In genomic region chr9:65681634-65681940, GRCm38 (mm10) we compare ENCODE assay signal across 21 mouse cellular contexts. TPM values are rescaled to one million over a fixed set of nuclear protein-coding genes. Genes with fewer than 3 reads are reported as not detected.
DNase-seq lines count a peak whose midpoint lies in the region; ATAC-seq lines count a peak whose summit lies in the region.
"Had no signal": no experiment of that assay in that cellular context is flagged by ENCODE, and none has a peak within 500 bp of the region (broad histone marks: within the 10 kb centered on the region; RNA-seq: fewer than 3 reads in every experiment).

No protein-coding gene starts in this region.

- no peak for ATAC-seq in hindbrain, embryonic 13.5 days (ENCODE audit: low FRiP score)
- no peak for ATAC-seq in lung, embryonic 15.5 days (ENCODE audit: borderline replicate concordance, extremely low read depth, low FRiP score, low TSS enrichment)
- ATAC-seq: forebrain, embryonic 13.5 days; liver, postnatal 0 days; midbrain, embryonic 15.5 days had no signal

- no peak overlapping the region for H3K4me3 ChIP-seq in hindbrain, embryonic 13.5 days
- H3K4me3 ChIP-seq in hindbrain, embryonic 10.5 days = no peak overlapping the region
- no peak overlapping the region for H3K4me3 ChIP-seq in lung, embryonic 15.5 days
- H3K4me3 ChIP-seq: embryonic facial prominence, embryonic 10.5 days; forebrain, embryonic 13.5 days; megakaryocyte, embryonic 14.5 days; midbrain, embryonic 15.5 days had no signal

- H3K4me1 ChIP-seq in hindbrain, embryonic 13.5 days (replicated peaks) = peaks cover 72% of the 10 kb centered on the region
- peaks cover 38% of the 10 kb centered on the region for H3K4me1 ChIP-seq in hindbrain, embryonic 10.5 days (replicated peaks)
- H3K4me1 ChIP-seq in lung, embryonic 15.5 days = peaks cover 53% of the 10 kb centered on the region

- H3K9me3 ChIP-seq in hindbrain, embryonic 13.5 days = no peaks in the 10 kb centered on the region
- H3K9me3 ChIP-seq in hindbrain, embryonic 10.5 days = no peaks in the 10 kb centered on the region
- H3K9me3 ChIP-seq in lung, embryonic 15.5 days = no peaks in the 10 kb centered on the region
- H3K9me3 ChIP-seq: embryonic facial prominence, embryonic 10.5 days; forebrain, embryonic 13.5 days; megakaryocyte, embryonic 14.5 days; midbrain, embryonic 15.5 days had no signal

- 0 out of 2 replicates have a peak overlapping the region, but pooled peaks have one; percentile 24 for H3K27ac ChIP-seq in hindbrain, embryonic 13.5 days
- H3K27ac ChIP-seq in hindbrain, embryonic 10.5 days = no peak overlapping the region
- H3K27ac ChIP-seq in lung, embryonic 15.5 days = 0 out of 2 replicates have a peak overlapping the region, but pooled peaks have one; percentile 9
- H3K27ac ChIP-seq: embryonic facial prominence, embryonic 10.5 days; forebrain, embryonic 13.5 days; midbrain, embryonic 15.5 days had no signal

- H3K36me3 ChIP-seq in hindbrain, embryonic 13.5 days = peaks cover 7% of the 10 kb centered on the region
- peaks cover 12% of the 10 kb centered on the region for H3K36me3 ChIP-seq in hindbrain, embryonic 10.5 days
- peaks cover 12% of the 10 kb centered on the region for H3K36me3 ChIP-seq in lung, embryonic 15.5 days

- H3K9ac ChIP-seq in hindbrain, embryonic 13.5 days = peak overlapping the region; percentile 31; the same call in 1 of the 2 replicates
- H3K9ac ChIP-seq in lung, embryonic 15.5 days = no peak overlapping the region; the same call in 1 of the 2 replicates
- H3K9ac ChIP-seq: forebrain, embryonic 13.5 days; liver, postnatal 0 days; midbrain, embryonic 15.5 days had no signal

- no peaks in the 10 kb centered on the region for H3K27me3 ChIP-seq in hindbrain, embryonic 13.5 days
- H3K27me3 ChIP-seq in hindbrain, embryonic 10.5 days (ENCODE audit: insufficient read depth, poor library complexity, severe bottlenecking) = no peaks in the 10 kb centered on the region
- H3K27me3 ChIP-seq in lung, embryonic 15.5 days = no peaks in the 10 kb centered on the region
- H3K27me3 ChIP-seq: CH12.LX; forebrain, embryonic 13.5 days; megakaryocyte, embryonic 14.5 days; midbrain, embryonic 15.5 days had no signal

- WGBS in hindbrain, embryonic 13.5 days = 91% methylated on average over 2 of the region's 2 CpGs
- 94% methylated on average over 2 of the region's 2 CpGs for WGBS in hindbrain, embryonic 10.5 days
- WGBS in lung, embryonic 15.5 days = 88% methylated on average over 2 of the region's 2 CpGs

- H3K4me2 ChIP-seq in hindbrain, embryonic 13.5 days = no peak overlapping the region
- 0 out of 2 replicates have a peak overlapping the region, but pooled peaks have one; percentile 7 for H3K4me2 ChIP-seq in lung, embryonic 15.5 days
- H3K4me2 ChIP-seq: forebrain, embryonic 13.5 days; midbrain, embryonic 15.5 days had no signal

- DNase-seq in frontal cortex, postnatal 36 days (ENCODE audit: low spot score in 2 of 2) = peak; percentile 27 to 32
- DNase-seq in frontal cortex, postnatal 25 days (ENCODE audit: low spot score in 2 of 2) = no peak
- DNase-seq in hindbrain, embryonic 10.5 days (ENCODE audit: low spot score) = no peak
- DNase-seq in lung, postnatal 14 days = no peak
- peak; percentile 35 for DNase-seq in telencephalon, adult 2 months (ENCODE audit: low read depth, low spot score)
- no peak for DNase-seq in thymus, postnatal 4 days
- DNase-seq: adrenal gland, postnatal 10 days; cerebellum, adult 18-20 months; heart, adult 11 months; kidney, adult 8-10 months; kidney, postnatal 25 days; layer of hippocampus, adult 9-11 months; liver, postnatal 0 days; retina, postnatal 1 day had no signal

RNA-seq across cellular contexts. Expression of gene Oaz2, which starts 13.8 kb away (rescaled TPM):
- polyA plus RNA-seq in hindbrain, embryonic 13.5 days (2015; fragmentation: Nextera tagmentation; extraction: Ambion mirVana) = 403 and 404 TPM in 2 replicates
- 242 and 269 TPM in 2 replicates for polyA plus RNA-seq in hindbrain, embryonic 10.5 days (2016; fragmentation: Nextera tagmentation; extraction: Ambion mirVana)
- 396 and 422 TPM in 2 replicates for polyA plus RNA-seq in lung, embryonic 15.5 days (2015; fragmentation: Nextera tagmentation; extraction: Ambion mirVana)

RNA-seq across cellular contexts. Expression of gene Rbpms2, which starts 52.1 kb away (rescaled TPM):
- polyA plus RNA-seq in hindbrain, embryonic 13.5 days (2015; fragmentation: Nextera tagmentation; extraction: Ambion mirVana) = 5.0 and 5.4 TPM in 2 replicates
- polyA plus RNA-seq in hindbrain, embryonic 10.5 days (2016; fragmentation: Nextera tagmentation; extraction: Ambion mirVana) = 28.4 and 32.5 TPM in 2 replicates
- 15.1 and 16.6 TPM in 2 replicates for polyA plus RNA-seq in lung, embryonic 15.5 days (2015; fragmentation: Nextera tagmentation; extraction: Ambion mirVana)

Comparison
In these comparisons a context has a peak if more than half of its experiments do, and no peak if none do; other contexts are left out.
1. DNase-seq: peak in frontal cortex, postnatal 36 days (2 of 2) and telencephalon, adult 2 months (single experiment); none in frontal cortex, postnatal 25 days (0 of 2), hindbrain, embryonic 10.5 days (single experiment), lung, postnatal 14 days (single experiment) and thymus, postnatal 4 days (single experiment).